Mouse (Mus musculus) liver, postnatal 0 days (tissue): ENCODE data around the gene Pla2g7.

Experiments used
- CTCF ChIP-seq: sonication (generic); IDR thresholded peaks from 2 replicates; pipeline ENCODE4 v1.5.1; 2016; ENCODE audit warnings: antibody characterized with exemption, low read depth
- EP300 ChIP-seq: IDR thresholded peaks from 2 replicates; pipeline ENCODE4 v1.6.1; 2016; ENCODE audit warnings: antibody characterized with exemption, low read depth, mild to moderate bottlenecking

DNA sequence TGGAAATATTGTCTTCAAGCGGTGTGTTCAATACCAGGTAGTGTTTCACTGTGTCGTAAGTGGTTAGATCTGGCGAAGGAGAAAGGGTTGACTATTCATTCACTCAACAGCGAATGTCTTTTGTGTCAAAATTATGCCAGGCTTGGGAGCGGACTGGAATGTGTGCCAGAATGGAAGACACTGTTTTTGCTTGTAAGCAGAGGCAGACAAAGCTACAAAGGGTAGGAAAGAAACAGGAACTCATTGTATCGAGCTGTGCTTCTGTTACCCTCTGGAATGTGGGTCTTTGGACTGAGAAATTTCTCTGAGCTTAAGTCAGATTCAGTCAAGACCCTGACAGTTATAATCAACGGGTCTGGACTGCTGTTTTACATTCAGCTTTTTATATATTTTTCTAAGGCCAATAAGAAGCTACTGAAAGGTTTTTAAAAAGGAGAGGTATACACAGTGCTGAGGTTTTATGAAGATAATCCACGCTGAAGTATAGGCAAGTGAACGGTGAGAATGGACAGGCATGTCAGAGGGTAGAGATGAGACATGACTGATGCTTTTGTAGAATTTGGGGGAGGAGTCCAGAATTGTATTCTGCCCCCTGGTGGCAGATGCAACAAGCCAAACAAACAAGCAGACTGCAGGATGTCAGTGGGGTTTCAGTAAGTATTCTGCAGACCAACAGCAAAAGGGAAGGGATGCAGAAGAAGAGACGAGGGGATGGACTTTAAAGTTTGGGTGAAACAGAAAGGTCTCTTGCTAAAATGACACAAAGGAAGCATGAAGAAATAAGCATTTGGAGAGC is 81.9 kb downstream of the Pla2g7 start:
- peak; percentile 64 for TF ChIP-seq CTCF
- TF ChIP-seq EP300, result no peak
